Mouse (Mus musculus) frontal cortex, adult (tissue): ENCODE measurements around the gene Msantd2.

Source experiments
- ATAC-seq: cut with Nextera tagmentation; 2 replicates; pipeline ENCODE4 v1.9.2; 2017; ENCODE audit warnings: mild to moderate bottlenecking, moderate library complexity, mixed read lengths; ENCODE audit not compliant: low TSS enrichment

The Msantd2 gene

GRCm38 (mm10) chr9:37504348-37504747, 15.2 kb downstream of the Msantd2 start:
- no peak for ATAC-seq

DNA sequence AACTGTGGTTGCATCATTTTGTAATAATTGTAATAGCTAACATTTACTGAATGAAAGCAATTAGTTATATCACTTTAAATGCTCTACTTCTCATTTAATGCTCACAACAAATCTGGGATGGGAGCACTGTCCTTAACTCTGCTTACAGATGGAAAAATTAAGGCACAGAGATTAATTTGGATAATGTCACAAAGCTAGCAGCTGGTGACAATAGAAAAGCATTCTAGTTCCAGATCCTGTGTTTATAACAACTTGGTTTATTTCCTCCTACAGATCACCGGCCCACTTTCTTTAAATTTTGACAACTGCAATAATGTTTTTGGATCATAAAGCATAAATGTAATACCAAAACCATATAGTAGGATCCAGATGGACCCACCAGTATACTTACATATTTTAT, 16.9 kb downstream of the Msantd2 start:
- peak; percentile 13; the same call in 1 of the 2 replicates for ATAC-seq

- ATAC-seq = no peak
These were observed 23.0 kb downstream of the Msantd2 start for GRCm38 (mm10) chr9:37512097-37512496.

DNA sequence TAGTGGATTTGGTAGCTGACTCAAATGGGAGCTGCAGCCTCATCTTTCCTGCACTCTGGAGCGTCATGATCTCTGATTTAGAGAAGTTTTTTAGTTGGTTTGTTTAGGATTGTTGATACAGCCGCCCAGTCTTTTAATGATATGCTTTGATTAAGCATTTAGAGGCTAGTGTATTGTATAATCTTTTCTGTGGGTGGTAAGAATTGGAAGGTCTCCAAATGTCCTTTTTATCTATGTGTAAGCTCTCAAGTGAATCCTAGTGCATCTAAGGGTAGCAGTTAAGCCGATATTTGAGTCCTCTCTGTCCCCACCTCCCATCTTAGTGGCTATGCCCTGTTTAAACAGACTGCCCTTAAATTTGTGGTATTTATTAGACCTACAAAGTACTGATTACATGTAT, 25.3 kb downstream of the Msantd2 start:
- 0 out of 2 replicates have a peak, but pooled peaks have one; percentile 10 for ATAC-seq

- no peak for ATAC-seq
These were observed 28.3 kb downstream of the Msantd2 start for GRCm38 (mm10) chr9:37517467-37517866.

GRCm38 (mm10) chr9:37518991-37519390, 29.9 kb downstream of the Msantd2 start:
- ATAC-seq = peak; percentile 76

GRCm38 (mm10) chr9:37519995-37520394, 30.9 kb downstream of the Msantd2 start:
- peak; percentile 70; the same call in 1 of the 2 replicates for ATAC-seq

- no peak for ATAC-seq
These were observed 36.3 kb downstream of the Msantd2 start for GRCm38 (mm10) chr9:37525461-37525860.

DNA sequence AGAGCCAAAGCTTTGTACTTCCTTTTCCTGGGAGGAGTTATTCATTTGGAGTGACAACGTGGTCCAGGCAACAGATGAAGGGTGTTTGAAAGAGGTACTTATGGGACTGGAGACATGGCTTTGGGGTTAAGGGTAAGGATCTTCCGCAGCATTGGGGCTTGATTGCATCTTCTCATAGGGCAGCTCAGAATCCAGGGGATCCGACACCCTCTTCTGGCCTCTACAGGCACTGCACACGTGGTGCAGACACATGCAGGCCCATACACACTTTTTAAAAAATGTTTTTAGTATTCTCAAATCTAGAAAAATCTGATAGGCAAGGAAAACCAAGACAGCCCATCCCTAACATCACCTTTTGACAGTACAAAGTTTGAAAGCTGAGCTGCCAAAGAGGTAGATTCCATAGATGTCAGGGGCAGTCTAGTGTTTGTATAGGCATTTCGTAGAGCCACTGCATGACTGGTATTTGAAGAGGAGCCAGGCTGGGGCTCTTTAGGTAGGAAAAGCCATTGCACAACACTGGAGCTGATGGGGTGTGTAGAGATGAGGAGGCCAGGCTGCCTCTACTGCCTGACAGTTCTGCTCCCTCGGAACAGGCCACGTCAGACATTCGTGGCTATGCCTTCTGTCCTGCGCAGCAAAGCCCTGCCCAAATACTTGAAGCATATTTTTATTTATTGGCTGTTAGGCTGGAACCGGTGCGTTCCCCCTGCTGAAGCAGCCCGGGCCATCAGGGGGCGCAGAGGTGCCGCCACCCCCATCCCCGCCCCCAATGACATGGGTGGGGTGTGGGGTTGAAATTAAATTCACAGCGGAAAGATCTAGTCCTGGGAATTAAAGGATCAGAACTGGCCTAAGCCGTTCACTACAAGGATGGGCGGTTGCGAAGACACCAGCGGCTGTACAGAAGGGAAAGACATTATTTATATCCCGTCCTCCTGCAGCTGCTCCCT, 37.6 kb downstream of the Msantd2 start:
- no peak for ATAC-seq

GRCm38 (mm10) chr9:37527396-37528224, 38.5 kb downstream of the Msantd2 start, which contains the start of gene Esam:
TSS of gene Esam (plus strand) at chr9:37528078.
- no peak for ATAC-seq

DNA sequence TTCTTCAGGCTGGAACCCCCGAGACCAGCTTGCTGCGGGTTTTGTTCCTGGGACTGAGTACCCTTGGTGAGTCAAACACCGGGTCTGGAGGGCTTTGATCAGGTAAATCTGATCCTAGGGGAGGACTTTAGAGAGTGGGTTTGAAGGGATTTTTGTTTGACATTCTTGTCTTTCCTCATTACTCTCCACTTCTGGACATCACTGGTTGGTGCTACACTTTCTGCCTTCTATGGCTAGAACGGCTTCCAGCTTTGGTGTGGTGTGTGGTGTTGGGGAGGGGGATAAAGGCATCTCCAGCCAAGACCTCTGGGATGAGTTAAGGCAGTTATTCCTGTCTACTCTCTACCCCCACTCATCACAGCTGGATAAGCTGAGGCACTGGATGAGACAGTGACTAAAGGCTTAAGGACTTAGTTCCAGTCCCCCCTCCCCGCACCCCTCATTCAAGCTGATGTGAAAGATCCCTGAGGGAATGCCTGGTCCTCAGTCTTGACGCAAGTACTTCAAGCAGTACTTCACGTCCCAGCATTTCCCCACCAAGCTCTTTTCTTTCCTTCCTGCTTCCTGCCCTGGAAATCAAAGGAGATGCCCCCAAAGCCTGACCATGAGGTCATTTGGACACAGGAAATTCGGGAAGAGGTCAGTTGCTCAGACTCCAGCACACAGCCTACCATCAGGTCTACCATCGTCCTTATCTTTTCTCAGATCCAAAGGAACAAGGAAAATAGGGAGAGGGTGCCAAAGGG, 39.3 kb downstream of the Msantd2 start:
- no peak for ATAC-seq

DNA sequence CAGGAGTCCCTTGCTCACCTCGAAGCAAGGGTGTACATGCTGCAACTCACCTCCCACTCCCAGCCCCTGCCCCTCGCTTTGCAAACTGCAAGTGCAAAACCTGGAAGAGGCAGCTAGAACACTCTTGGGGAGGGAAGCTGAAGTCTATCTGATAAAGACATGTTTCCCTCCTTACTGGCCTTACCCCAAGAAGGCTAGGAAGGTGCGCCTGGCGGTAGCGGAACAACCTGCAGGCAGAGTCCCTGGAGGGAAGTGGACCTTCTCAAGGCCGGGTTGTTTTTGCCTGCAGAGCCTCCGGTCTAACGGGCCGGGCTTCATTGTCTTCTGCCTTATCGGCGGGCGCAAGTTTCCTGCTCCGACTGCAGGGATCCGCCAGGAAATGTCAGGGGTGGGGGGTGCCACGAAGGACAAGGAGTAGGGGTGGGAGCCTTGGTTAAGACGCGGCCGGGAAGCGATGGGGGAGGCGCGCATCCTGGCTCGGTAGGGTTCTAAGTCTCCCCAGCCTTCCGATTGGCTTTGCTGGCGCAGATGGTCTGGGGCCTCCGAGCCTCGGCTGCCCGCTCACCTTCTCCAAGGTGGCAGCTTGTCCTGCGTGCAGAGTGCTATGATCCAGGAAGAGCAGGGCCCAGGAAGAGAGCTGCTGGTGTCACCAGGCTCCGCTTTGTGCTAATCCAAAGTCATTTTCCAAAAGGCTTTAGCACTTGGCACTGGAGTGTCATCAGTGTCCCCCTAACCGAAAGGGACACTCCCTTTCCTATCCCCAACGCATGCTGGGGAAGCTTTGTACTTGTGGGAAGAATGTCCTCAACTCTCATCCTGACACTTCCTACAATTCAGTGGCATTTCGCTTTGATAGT, 41.1 kb downstream of the Msantd2 start:
- ATAC-seq = peak; percentile 21

- ATAC-seq = peak; percentile 62
These were observed 42.0 kb downstream of the Msantd2 start for GRCm38 (mm10) chr9:37530888-37531705.

- ATAC-seq = no peak
These were observed 47.7 kb downstream of the Msantd2 start for GRCm38 (mm10) chr9:37536851-37537250.

GRCm38 (mm10) chr9:37537658-37538250, 48.6 kb downstream of the Msantd2 start:
- ATAC-seq = no peak

DNA sequence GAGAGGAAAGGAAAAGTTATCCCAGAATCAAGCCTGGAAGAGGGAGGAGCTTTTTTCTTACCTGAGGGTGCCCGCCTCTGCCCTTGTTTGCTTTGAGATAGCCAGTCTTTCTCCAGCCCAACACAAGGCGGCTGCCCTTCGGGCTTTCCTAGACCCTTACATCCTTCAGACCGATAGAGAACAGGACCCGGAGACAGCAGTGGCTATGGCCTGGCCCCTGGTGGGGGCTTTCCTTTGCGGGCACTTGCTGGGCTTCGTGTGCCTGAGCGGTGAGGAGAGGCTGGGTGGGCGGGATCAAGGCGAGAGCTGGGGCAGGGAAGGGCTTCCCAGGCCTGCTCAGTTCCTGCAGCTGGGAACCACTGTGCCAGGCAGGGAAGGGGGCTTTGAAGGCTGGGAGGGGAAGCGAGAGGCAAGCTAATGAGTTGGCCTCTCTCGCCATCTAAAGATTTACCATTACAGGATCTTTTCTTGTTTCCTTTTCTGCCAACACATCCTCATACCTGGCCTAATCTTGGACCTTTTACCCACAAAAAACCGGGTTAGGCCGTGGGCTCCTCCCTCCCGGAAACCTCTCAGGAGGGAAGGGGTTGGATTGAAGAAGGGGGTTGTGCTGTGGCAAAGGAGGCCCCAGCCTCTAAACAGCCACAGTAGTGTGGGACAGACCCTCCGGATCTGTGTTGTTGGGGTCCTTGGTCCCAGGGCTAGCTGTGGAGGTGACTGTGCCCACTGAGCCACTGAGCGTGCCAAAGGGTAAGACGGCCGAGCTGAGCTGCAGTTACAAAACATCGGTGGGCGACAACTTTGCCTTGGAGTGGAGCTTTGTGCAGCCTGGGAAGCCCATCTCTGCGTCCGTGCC, 50.3 kb downstream of the Msantd2 start, which contains the start of gene Vsig2:
Vsig2 (plus strand) TSS at position 86 of the 856 bp plus-strand sequence.
- ATAC-seq = no peak

- peak; percentile 1; the same call in 1 of the 2 replicates for ATAC-seq
These were observed 51.1 kb downstream of the Msantd2 start for GRCm38 (mm10) chr9:37540226-37540625.
